Mouse (Mus musculus): ENCODE measurements around the gene Pmis2. TPM values are rescaled to one million over a fixed set of nuclear protein-coding genes. Genes with fewer than 3 reads are reported as not detected.

Pmis2 gene
- total and polyA plus RNA-seq, 3 experiments = not detected

DNA sequence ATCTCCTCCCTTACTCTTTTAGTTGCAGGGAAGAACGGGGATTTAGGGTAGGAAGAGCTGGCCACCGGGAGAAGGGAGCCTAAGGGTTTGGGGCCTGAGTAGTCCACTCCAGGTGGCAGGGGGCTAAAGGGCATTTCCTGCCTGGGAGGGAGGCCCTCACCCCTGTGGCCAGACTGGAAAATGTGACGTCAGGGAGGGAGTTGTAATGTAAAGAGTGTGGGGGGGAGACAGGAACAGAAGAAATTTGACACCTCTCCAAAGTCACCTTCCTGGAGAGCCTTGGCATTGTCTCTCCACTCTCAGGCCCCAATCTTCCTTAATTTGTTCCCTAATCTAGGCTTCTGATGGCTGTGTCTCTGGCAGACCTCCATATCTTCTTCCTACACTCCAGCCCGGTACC, 32.3 kb downstream of the Pmis2 start:
- no peaks in the 10 kb centered on the region for H3K9me3 ChIP-seq (replicated peaks; ENCODE audit: insufficient read depth, low read length)
- DNase-seq (ENCODE audit: low read depth, low spot score) = no peak

DNA sequence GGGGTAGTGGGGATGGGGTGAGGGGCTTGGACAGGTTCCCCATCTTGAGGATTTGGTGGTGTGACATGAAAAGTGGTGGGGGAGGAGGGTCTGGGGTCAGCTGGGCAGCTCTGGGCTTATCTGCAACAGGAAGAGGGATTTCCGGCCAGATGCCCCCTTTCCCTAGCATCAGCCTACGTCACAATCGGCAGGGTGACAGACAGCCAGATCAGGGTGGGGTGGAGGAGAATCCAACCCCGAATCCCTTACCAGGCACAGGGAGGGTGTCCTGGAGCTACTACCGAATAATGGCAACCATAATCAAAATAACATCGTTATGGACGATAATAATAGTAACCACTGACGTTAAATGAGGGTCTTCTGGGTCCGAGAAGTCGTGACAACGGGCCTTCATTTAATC, 35.0 kb downstream of the Pmis2 start:
- no peak for DNase-seq (ENCODE audit: low read depth, low spot score)
- Histone ChIP-seq H3K9me3 (replicated peaks; ENCODE audit: insufficient read depth, low read length) (no peaks in the 10 kb centered on the region), H3K79me2 (ENCODE audit: control insufficient read depth, insufficient read depth, low read length, poor library complexity) (no peaks in the 10 kb centered on the region), H3K9ac (ENCODE audit: control insufficient read depth, low read depth, low read length, poor library complexity, severe bottlenecking) (no peak overlapping the region), H3K27ac (ENCODE audit: control insufficient read depth, low read depth, low read length) (no peak overlapping the region), H3K27me3 (ENCODE audit: control insufficient read depth in 1 of 2, insufficient read depth in 2 of 2, low read length in 2 of 2) (peaks cover 2 to 7% of the 10 kb centered on the region in 2 experiments), H3K36me3 (ENCODE audit: control insufficient read depth in 1 of 2, insufficient read depth in 2 of 2, low read length in 2 of 2) (no peaks in the 10 kb centered on the region; a peak in 1 of 4 replicates), H3K4me3 (ENCODE audit: control insufficient read depth in 1 of 2, insufficient read depth in 1 of 2, low read depth in 2 of 2, low read length in 2 of 2) (no peak overlapping the region), H3K4me1 (ENCODE audit: control insufficient read depth in 1 of 2, insufficient read depth in 2 of 2, low read length in 2 of 2) (no peaks in the 10 kb centered on the region)
- no peak for TF ChIP-seq MEF2A (IDR thresholded peaks at IDR 0.05; ENCODE audit: extremely low read depth, insufficient replicate concordance, low read depth, low read length, poor library complexity, severe bottlenecking)
- TF ChIP-seq ZMIZ1 (IDR thresholded peaks at IDR 0.05; ENCODE audit: low read depth, low read length) = no peak
- no peak for TF ChIP-seq SMC3 (IDR thresholded peaks at IDR 0.05; ENCODE audit: low read depth, low read length)
- no peak for TF ChIP-seq SIN3A (IDR thresholded peaks at IDR 0.05; ENCODE audit: low read length)
- TF ChIP-seq EP300 (IDR thresholded peaks at IDR 0.05; ENCODE audit: low read depth in 1 of 2, low read length in 2 of 2) = no peak
- TF ChIP-seq UBTF (IDR thresholded peaks at IDR 0.05; ENCODE audit: borderline replicate concordance, insufficient read depth, low read depth, low read length) = no peak
- no peak for TF ChIP-seq KAT2A (conservative IDR thresholded peaks at IDR 0.05; ENCODE audit: low read depth, low read length)
- TF ChIP-seq E2F4 (IDR thresholded peaks at IDR 0.05; ENCODE audit: borderline replicate concordance, low read depth, low read length) = no peak
- no peak for TF ChIP-seq ZKSCAN1 (IDR thresholded peaks at IDR 0.05; ENCODE audit: low read depth, low read length)
- no peak for TF ChIP-seq POLR2AphosphoS5 (IDR thresholded peaks at IDR 0.05; ENCODE audit: borderline replicate concordance, low read depth, low read length)
- TF ChIP-seq USF2 (IDR thresholded peaks at IDR 0.05; ENCODE audit: borderline replicate concordance in 1 of 2, insufficient read depth in 1 of 2, low read depth in 1 of 2, low read length in 2 of 2) = no peak
- TF ChIP-seq MAFK (IDR thresholded peaks at IDR 0.05; ENCODE audit: borderline replicate concordance, low read depth, low read length) = no peak
- no peak for TF ChIP-seq ZC3H11A (IDR thresholded peaks at IDR 0.05; ENCODE audit: low read depth, low read length)
- no peak for TF ChIP-seq TAL1 (IDR thresholded peaks at IDR 0.05; ENCODE audit: low read length)
- TF ChIP-seq JUND (IDR thresholded peaks at IDR 0.05; ENCODE audit: low read depth, low read length) = no peak
- TF ChIP-seq CHD1 (IDR thresholded peaks at IDR 0.05; ENCODE audit: low read depth, low read length) = no peak
- TF ChIP-seq ETS1 (IDR thresholded peaks at IDR 0.05; ENCODE audit: low read depth, low read length) = no peak

More for the DNA sequence above, 32.3 kb downstream of the Pmis2 start:
- no peak overlapping the region for H3K27ac ChIP-seq (ENCODE audit: control insufficient read depth, low read depth, low read length)
- no peaks in the 10 kb centered on the region; a peak in 1 of 4 replicates for H3K36me3 ChIP-seq (ENCODE audit: control insufficient read depth in 1 of 2, insufficient read depth in 2 of 2, low read length in 2 of 2)
- no peak overlapping the region for H3K4me3 ChIP-seq (ENCODE audit: control insufficient read depth in 1 of 2, insufficient read depth in 1 of 2, low read depth in 2 of 2, low read length in 2 of 2)
- no peak for TF ChIP-seq MAZ (IDR thresholded peaks at IDR 0.05; ENCODE audit: low read depth, low read length)
- TF ChIP-seq TAL1 (IDR thresholded peaks at IDR 0.05; ENCODE audit: low read length) = no peak
- no peak for TF ChIP-seq ELF1 (IDR thresholded peaks at IDR 0.05; ENCODE audit: low read depth, low read length)
- no peak for TF ChIP-seq POLR2AphosphoS5 (IDR thresholded peaks at IDR 0.05; ENCODE audit: borderline replicate concordance, low read depth, low read length)
- TF ChIP-seq ZKSCAN1 (IDR thresholded peaks at IDR 0.05; ENCODE audit: low read depth, low read length) = no peak
- 0 out of 4 replicates have a peak, but pooled peaks cover 0 to 2% of the 10 kb centered on the region in 2 experiments for H3K27me3 ChIP-seq (ENCODE audit: control insufficient read depth in 1 of 2, insufficient read depth in 2 of 2, low read length in 2 of 2)
- no peaks in the 10 kb centered on the region for H3K4me1 ChIP-seq (ENCODE audit: control insufficient read depth in 1 of 2, insufficient read depth in 2 of 2, low read length in 2 of 2)
- no peak overlapping the region for H3K9ac ChIP-seq (ENCODE audit: control insufficient read depth, low read depth, low read length, poor library complexity, severe bottlenecking)
- no peaks in the 10 kb centered on the region for H3K79me2 ChIP-seq (ENCODE audit: control insufficient read depth, insufficient read depth, low read length, poor library complexity)

Data from MEL (cell line).